Mouse (Mus musculus): ENCODE measurements around the gene BC067074.

- TF ChIP-seq CTCF (conservative IDR thresholded peaks at IDR 0.05; ENCODE audit: insufficient read depth, insufficient read length, low read depth, low read length) (no peak), POLR2A (IDR thresholded peaks at IDR 0.05; ENCODE audit: low read depth, low read length) (no peak)
These were observed 73.0 kb downstream of the BC067074 start for GRCm38 (mm10) chr13:113365976-113366375.
